11 mouse cellular contexts compared by ENCODE assay signal in the genomic region with DNA sequence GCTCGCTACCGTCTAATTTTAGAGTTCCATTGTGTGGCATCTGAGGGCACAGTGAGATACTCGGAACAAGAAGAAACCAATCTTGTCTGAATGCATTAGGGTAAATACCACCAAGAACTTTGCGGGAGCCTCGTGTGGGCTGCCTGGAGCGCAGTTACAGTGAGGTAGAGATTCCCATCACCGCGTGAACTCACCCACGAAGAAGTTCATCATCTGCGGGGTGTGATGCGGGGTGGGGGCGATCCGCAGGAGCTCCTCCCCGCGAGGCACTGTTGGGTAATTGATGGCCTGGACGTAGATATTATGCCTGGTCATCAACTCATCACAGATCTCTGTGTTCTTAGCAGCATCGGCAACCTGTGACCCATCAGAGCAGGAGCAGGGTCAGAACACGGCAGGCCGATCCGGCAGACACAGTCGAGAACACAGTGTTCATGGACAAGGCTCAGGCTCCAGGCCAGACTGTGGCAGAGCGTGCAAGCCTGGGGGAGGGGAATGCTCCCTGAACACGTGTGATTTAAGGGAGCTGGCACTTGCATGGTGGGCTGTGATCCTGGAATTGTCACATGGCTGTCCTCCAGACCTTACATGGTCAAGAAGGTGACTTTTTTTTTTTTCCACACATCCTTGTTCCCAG. TPM values are rescaled to one million over a fixed set of nuclear protein-coding genes. Genes with fewer than 3 reads are reported as not detected.
DNase-seq lines count a peak whose midpoint lies in the region; ATAC-seq and TF ChIP-seq lines count a peak whose summit lies in the region.
"Had no signal": no experiment of that assay in that cellular context is flagged by ENCODE, and none has a peak within 500 bp of the region (broad histone marks: within the 10 kb centered on the region; RNA-seq: fewer than 3 reads in every experiment).

No protein-coding gene starts in this region.

- WGBS in heart, embryonic 10.5 days: 87% methylated on average over 23 of the region's 23 CpGs

- no peak for ATAC-seq in activated CD4-positive, CD25-positive, alpha-beta regulatory T cell, adult 4 months

- peaks cover 80% of the 10 kb centered on the region for H3K36me3 ChIP-seq in heart, embryonic 10.5 days

- DNase-seq in adrenal gland, postnatal 14 days: peak; percentile 79
- DNase-seq in adrenal gland, adult 18-20 months (ENCODE audit: low spot score in 2 of 2): no peak
- DNase-seq in layer of hippocampus, adult 2 months (ENCODE audit: low spot score in 2 of 2): no peak
- DNase-seq in layer of hippocampus, adult 8-10 months (ENCODE audit: low spot score in 2 of 2): no peak
- no peak for DNase-seq in heart, embryonic 10.5 days (ENCODE audit: low spot score)
- DNase-seq in kidney, postnatal 36 days: peak; percentile 81 to 88
- no peak for DNase-seq in cerebellum, adult 11 months
- DNase-seq: cerebellum, adult 11-12 months; right cerebral cortex, postnatal 4 days had no signal

- no peaks in the 10 kb centered on the region for H3K27me3 ChIP-seq in heart, embryonic 10.5 days (ENCODE audit: insufficient read depth, poor library complexity, severe bottlenecking)
- H3K27me3 ChIP-seq: limb, embryonic 15.5 days had no signal

- peak overlapping the region; percentile 62; the same call in 1 of the 2 replicates for H3K27ac ChIP-seq in layer of hippocampus, adult 2 months
- peak overlapping the region; percentile 42; the same call in 1 of the 2 replicates for H3K27ac ChIP-seq in heart, embryonic 10.5 days
- H3K27ac ChIP-seq: limb, embryonic 15.5 days had no signal

- no peak for TF ChIP-seq CTCF in layer of hippocampus, adult 2 months (conservative IDR thresholded peaks at IDR 0.05)

- H3K4me3 ChIP-seq in layer of hippocampus, adult 2 months: no peak overlapping the region
- no peak overlapping the region for H3K4me3 ChIP-seq in heart, embryonic 10.5 days
- H3K4me3 ChIP-seq: limb, embryonic 15.5 days had no signal

- H3K9me3 ChIP-seq in heart, embryonic 10.5 days: no peaks in the 10 kb centered on the region
- H3K9me3 ChIP-seq: limb, embryonic 15.5 days had no signal

- peaks cover 18% of the 10 kb centered on the region for H3K4me1 ChIP-seq in heart, embryonic 10.5 days
- H3K4me1 ChIP-seq: limb, embryonic 15.5 days had no signal

RNA-seq across cellular contexts. Expression of gene Tlr9, which starts 12.9 kb away (rescaled TPM):
- total RNA-seq in adrenal gland, postnatal 14 days (2021): 1.3 and 3.8 TPM in 2 replicates
- total RNA-seq in adrenal gland, adult 18-20 months (2021): under 1 TPM; 0.63 to 0.83 TPM
- total RNA-seq in layer of hippocampus, adult 2 months (2021): 1 to 10 TPM; 1.4 to 1.5 TPM
- total RNA-seq in layer of hippocampus, adult 8-10 months (2022): 1 to 10 TPM in 3 of 4 experiments, under 1 TPM in 1; 0.94 to 3.2 (median 2.1) TPM
- polyA plus RNA-seq in heart, embryonic 10.5 days (2016; fragmentation: Nextera tagmentation; extraction: Ambion mirVana): not detected in 2 replicates
- under 1 TPM in 1 of 2 experiments, not detected in 1; 0.13 TPM for polyA plus RNA-seq in activated CD4-positive, CD25-positive, alpha-beta regulatory T cell, adult 4 months (2017; shearing (Covaris generic))

RNA-seq across cellular contexts. Expression of gene Alas1, which starts 13.1 kb away (rescaled TPM):
- total RNA-seq in adrenal gland, postnatal 14 days (2021): 1,325 and 1,932 TPM in 2 replicates
- 1,000 to 10,000 TPM; 1,196 to 1,991 TPM for total RNA-seq in adrenal gland, adult 18-20 months (2021)
- total RNA-seq in layer of hippocampus, adult 2 months (2021): 100 to 1,000 TPM; 149 to 154 TPM
- total RNA-seq in layer of hippocampus, adult 8-10 months (2022): 100 to 1,000 TPM; 146 to 162 (median 156) TPM
- 96.9 and 120 TPM in 2 replicates for polyA plus RNA-seq in heart, embryonic 10.5 days (2016; fragmentation: Nextera tagmentation; extraction: Ambion mirVana)
- 10 to 100 TPM; 37.8 to 65.0 TPM for polyA plus RNA-seq in activated CD4-positive, CD25-positive, alpha-beta regulatory T cell, adult 4 months (2017; shearing (Covaris generic))

RNA-seq across cellular contexts. Expression of gene Twf2, which starts 32.4 kb away (rescaled TPM):
- 43.6 and 54.3 TPM in 2 replicates for total RNA-seq in adrenal gland, postnatal 14 days (2021)
- total RNA-seq in adrenal gland, adult 18-20 months (2021): 10 to 100 TPM; 41.1 to 78.7 TPM
- 10 to 100 TPM; 52.4 to 58.9 TPM for total RNA-seq in layer of hippocampus, adult 2 months (2021)
- total RNA-seq in layer of hippocampus, adult 8-10 months (2022): 10 to 100 TPM; 53.5 to 61.3 (median 56.8) TPM
- polyA plus RNA-seq in heart, embryonic 10.5 days (2016; fragmentation: Nextera tagmentation; extraction: Ambion mirVana): 70.5 and 77.2 TPM in 2 replicates
- 100 to 1,000 TPM; 144 to 147 TPM for polyA plus RNA-seq in activated CD4-positive, CD25-positive, alpha-beta regulatory T cell, adult 4 months (2017; shearing (Covaris generic))

RNA-seq across cellular contexts. Expression of gene Ppm1m, which starts 35.8 kb away (rescaled TPM):
- total RNA-seq in adrenal gland, postnatal 14 days (2021): 133 and 136 TPM in 2 replicates
- 100 to 1,000 TPM; 105 to 110 TPM for total RNA-seq in adrenal gland, adult 18-20 months (2021)
- 10 to 100 TPM; 19.4 to 21.8 TPM for total RNA-seq in layer of hippocampus, adult 2 months (2021)
- total RNA-seq in layer of hippocampus, adult 8-10 months (2022): 10 to 100 TPM; 21.7 to 27.4 (median 23.0) TPM
- 36.4 and 45.0 TPM in 2 replicates for polyA plus RNA-seq in heart, embryonic 10.5 days (2016; fragmentation: Nextera tagmentation; extraction: Ambion mirVana)
- polyA plus RNA-seq in activated CD4-positive, CD25-positive, alpha-beta regulatory T cell, adult 4 months (2017; shearing (Covaris generic)): 10 to 100 TPM; 13.6 to 14.2 TPM

RNA-seq across cellular contexts. Expression of gene Poc1a, which starts 45.5 kb away (rescaled TPM):
- 7.9 and 8.3 TPM in 2 replicates for total RNA-seq in adrenal gland, postnatal 14 days (2021)
- total RNA-seq in adrenal gland, adult 18-20 months (2021): 1 to 10 TPM; 3.2 to 4.3 TPM
- 10 to 100 TPM in 1 of 2 experiments, 1 to 10 TPM in 1; 8.6 to 14.5 TPM for total RNA-seq in layer of hippocampus, adult 2 months (2021)
- 10 to 100 TPM; 14.7 to 17.7 (median 16.2) TPM for total RNA-seq in layer of hippocampus, adult 8-10 months (2022)
- polyA plus RNA-seq in heart, embryonic 10.5 days (2016; fragmentation: Nextera tagmentation; extraction: Ambion mirVana): 36.5 and 42.3 TPM in 2 replicates
- polyA plus RNA-seq in activated CD4-positive, CD25-positive, alpha-beta regulatory T cell, adult 4 months (2017; shearing (Covaris generic)): 10 to 100 TPM in 1 of 2 experiments, 1 to 10 TPM in 1; 7.9 to 13.5 TPM

Comparison
In these comparisons a context has a peak if more than half of its experiments do, and no peak if none do; other contexts are left out.
1. DNase-seq: peak in adrenal gland, postnatal 14 days (single experiment) and kidney, postnatal 36 days (2 of 2); none in adrenal gland, adult 18-20 months (0 of 2), layer of hippocampus, adult 2 months (0 of 2), layer of hippocampus, adult 8-10 months (0 of 2), heart, embryonic 10.5 days (single experiment) and cerebellum, adult 11 months (single experiment).